Mouse (Mus musculus) hindbrain, embryonic 15.5 days (tissue): Measurements from ENCODE around the gene Fyco1. TPM values are rescaled to one million over a fixed set of nuclear protein-coding genes. Genes with fewer than 3 reads are reported as not detected.
"Not testable (repeated sequence)": the region's sequence is repeated elsewhere in the genome, so short reads cannot be mapped to it uniquely, and the experiment has no call there.

ENCODE experiments used
- ATAC-seq: fragments of 200-750 bp; cut with Nextera tagmentation; 2 replicates; pipeline ENCODE4 v1.8.0; 2017; ENCODE audit warnings: low read depth, moderate number of reproducible peaks, moderate TSS enrichment; ENCODE audit not compliant: low FRiP score
- H3K27ac ChIP-seq: fragments of 300-500 bp; sonication (generic); replicated peaks from 2 replicates; pipeline ENCODE4 v1.5.1; 2015; ENCODE audit warnings: mild to moderate bottlenecking, inconsistent platforms
- H3K27me3 ChIP-seq: fragments of 300-500 bp; sonication (generic); 2 replicates; pipeline ENCODE4 v1.6.1; 2015; ENCODE audit warnings: control low read depth, inconsistent platforms
- H3K36me3 ChIP-seq: fragments of 300-500 bp; sonication (generic); 2 replicates; pipeline ENCODE4 v1.6.1; 2015; ENCODE audit warnings: control low read depth, inconsistent platforms
- H3K4me1 ChIP-seq: fragments of 300-500 bp; sonication (generic); replicated peaks from 2 replicates; pipeline ENCODE4 v1.6.1; 2015; ENCODE audit warnings: control low read depth, inconsistent platforms
- H3K4me2 ChIP-seq: fragments of 300-500 bp; sonication (generic); 2 replicates; pipeline ENCODE4 v1.6.1; 2015; ENCODE audit warnings: moderate library complexity, mild to moderate bottlenecking, inconsistent platforms
- H3K4me3 ChIP-seq: fragments of 300-500 bp; sonication (generic); 2 replicates; pipeline ENCODE4 v1.5.1; 2015; ENCODE audit warnings: mild to moderate bottlenecking, inconsistent platforms
- H3K9ac ChIP-seq: fragments of 300-500 bp; sonication (generic); 2 replicates; pipeline ENCODE4 v1.6.1; 2015; ENCODE audit warnings: inconsistent platforms
- H3K9me3 ChIP-seq: fragments of 300-500 bp; sonication (generic); 2 replicates; pipeline ENCODE4 v1.6.1; 2016; ENCODE audit warnings: control low read depth, inconsistent platforms
- WGBS: fragments of 180-500 bp; shearing (Covaris S2); methylation state at CpG from one replicate; pipeline ENCODE4 v1.1.7; 2015; 5-methylcytosine and 5-hydroxymethylcytosine counted together
- polyA plus RNA-seq: library from polyadenylated mRNA; unstranded; fragments of >200 nt; fragmentation: Nextera tagmentation; extraction: Ambion mirVana; gene quantifications from 2 replicates; pipeline ENCODE4 v1.2.1, GENCODE M21; 2015

The Fyco1 gene
- polyA plus RNA-seq, 1 experiment from 2014 or later = 14.6 TPM

DNA sequence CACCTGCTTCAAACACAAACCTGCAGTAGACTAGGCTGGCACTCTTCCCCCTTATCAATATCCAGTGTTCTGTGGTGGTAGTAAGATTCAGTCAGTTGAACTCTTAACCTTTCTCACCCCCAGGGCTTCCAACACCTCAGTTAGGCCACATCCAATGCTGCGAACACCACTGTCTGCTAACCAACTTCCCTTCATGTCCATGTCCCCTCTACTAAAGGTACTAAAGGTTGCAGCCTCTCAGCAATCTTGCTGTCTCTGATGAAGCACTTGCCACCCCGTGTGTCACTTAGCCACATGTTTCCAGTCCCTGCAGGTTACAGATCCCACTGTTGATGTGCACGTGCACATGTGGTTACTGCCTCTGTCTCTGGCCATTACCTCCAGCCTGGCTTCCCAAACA is 87.9 kb downstream of the Fyco1 start:
- no peaks in the 10 kb centered on the region for H3K27me3 ChIP-seq
- no peak overlapping the region for H3K27ac ChIP-seq
- 89% methylated on average over 3 of the region's 3 CpGs for WGBS
- H3K4me3 ChIP-seq = no peak overlapping the region
- H3K9me3 ChIP-seq = no peaks in the 10 kb centered on the region
- H3K36me3 ChIP-seq = no peaks in the 10 kb centered on the region
- ATAC-seq = no peak
- H3K4me1 ChIP-seq = no peaks in the 10 kb centered on the region
- H3K4me2 ChIP-seq = no peak overlapping the region
- no peak overlapping the region for H3K9ac ChIP-seq

DNA sequence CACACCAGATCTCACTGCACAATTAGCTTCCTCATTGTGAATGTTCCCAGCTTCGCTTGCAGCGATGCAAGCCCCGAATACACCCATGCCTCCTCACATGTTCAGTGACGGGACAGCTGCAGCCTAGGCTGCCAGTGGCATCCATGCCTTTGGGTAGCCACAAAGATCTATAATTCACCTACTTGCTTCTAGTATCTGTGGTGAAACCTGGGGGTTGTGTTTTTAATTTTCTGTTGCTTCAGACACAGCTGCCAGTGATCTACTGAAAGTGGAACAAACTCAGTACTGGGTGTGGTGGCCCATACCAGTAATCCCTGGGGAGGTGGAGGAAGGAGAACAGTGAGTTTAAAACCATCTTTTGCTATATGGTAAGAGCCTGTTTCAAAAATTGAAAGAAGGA is 88.8 kb downstream of the Fyco1 start:
- Histone ChIP-seq H3K4me1 (no peaks in the 10 kb centered on the region), H3K36me3 (no peaks in the 10 kb centered on the region), H3K27ac (no peak overlapping the region), H3K4me2 (no peak overlapping the region), H3K4me3 (no peak overlapping the region), H3K9me3 (no peaks in the 10 kb centered on the region), H3K27me3 (no peaks in the 10 kb centered on the region), H3K9ac (no peak overlapping the region)
- 87% methylated on average over 4 of the region's 4 CpGs for WGBS
- no peak for ATAC-seq

DNA sequence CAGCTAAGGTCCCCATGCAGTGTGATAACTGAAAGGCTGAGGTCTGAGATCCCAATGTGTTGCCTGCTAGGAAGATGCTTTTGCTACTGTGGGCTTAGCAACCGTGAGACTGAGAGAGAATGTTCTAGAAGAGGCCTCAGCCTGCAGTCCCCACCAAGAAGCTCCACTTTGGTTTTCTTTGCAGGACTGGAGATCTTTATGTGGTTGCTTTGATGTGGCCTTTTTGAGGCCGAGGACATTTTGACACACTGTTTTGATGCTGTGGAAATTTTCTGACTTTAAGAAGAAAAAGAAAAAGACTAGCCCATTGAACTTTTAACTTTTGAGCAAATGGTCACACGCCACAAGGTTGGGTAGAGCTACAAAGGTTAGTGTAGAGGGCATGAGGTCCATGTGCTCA is 90.9 kb downstream of the Fyco1 start:
- H3K9ac ChIP-seq = no peak overlapping the region
- no peak overlapping the region for H3K4me3 ChIP-seq
- ATAC-seq = no peak
- no peaks in the 10 kb centered on the region for H3K27me3 ChIP-seq
- no peak overlapping the region for H3K27ac ChIP-seq
- H3K36me3 ChIP-seq = no peaks in the 10 kb centered on the region
- WGBS = 87% methylated on average over 3 of the region's 3 CpGs
- H3K4me2 ChIP-seq = no peak overlapping the region
- H3K4me1 ChIP-seq = no peaks in the 10 kb centered on the region
- H3K9me3 ChIP-seq = no peaks in the 10 kb centered on the region

DNA sequence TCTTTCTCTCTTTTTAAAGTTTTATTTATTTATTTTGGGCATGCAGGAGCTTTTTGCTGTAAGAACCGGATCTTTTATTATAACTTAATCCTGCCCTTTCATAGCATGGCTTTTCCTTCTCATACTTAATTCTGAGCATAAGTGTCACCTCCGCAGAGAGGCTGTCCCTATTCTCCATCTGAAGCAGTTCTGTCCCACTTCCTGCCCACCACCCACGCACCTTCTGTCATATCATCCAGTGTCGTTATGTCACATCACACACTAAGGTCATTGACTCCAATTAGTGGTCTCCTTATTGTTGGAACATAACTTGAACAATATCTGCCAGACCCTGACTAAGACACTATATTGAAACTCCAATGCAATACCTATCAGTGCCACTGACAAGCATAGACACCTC is 93.1 kb downstream of the Fyco1 start:
- ATAC-seq = no peak
- 84% methylated on average over 4 of the region's 4 CpGs for WGBS

DNA sequence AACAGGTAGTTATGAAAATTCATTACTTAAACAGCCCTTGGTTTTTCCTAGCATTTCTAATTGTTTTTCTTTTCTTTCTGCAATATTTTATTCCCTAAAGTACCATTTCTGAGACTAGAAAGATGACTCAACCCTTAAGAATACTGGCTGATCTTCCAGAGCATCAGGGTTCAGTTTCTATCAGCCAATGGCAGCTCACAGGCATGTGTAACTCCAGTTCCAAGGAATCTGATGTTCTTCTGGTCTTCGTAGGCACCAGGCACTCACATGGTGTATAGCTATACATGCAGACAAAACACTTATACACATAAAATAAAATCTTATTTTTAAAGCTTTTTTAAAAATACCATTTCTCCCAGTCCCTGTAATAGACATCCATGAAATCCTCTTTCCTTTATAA is 93.5 kb downstream of the Fyco1 start:
- no peak overlapping the region for H3K9ac ChIP-seq
- no peaks in the 10 kb centered on the region for H3K4me1 ChIP-seq
- H3K4me3 ChIP-seq = no peak overlapping the region
- no peak overlapping the region for H3K27ac ChIP-seq
- no peaks in the 10 kb centered on the region for H3K36me3 ChIP-seq
- no peak overlapping the region for H3K4me2 ChIP-seq
- H3K9me3 ChIP-seq = no peaks in the 10 kb centered on the region
- WGBS = 87% methylated on average over 1 of the region's 1 CpGs
- ATAC-seq = no peak
- H3K27me3 ChIP-seq = no peaks in the 10 kb centered on the region

More for the DNA sequence above, 93.1 kb downstream of the Fyco1 start:
- no peak overlapping the region for H3K27ac ChIP-seq
- no peaks in the 10 kb centered on the region for H3K4me1 ChIP-seq
- H3K9ac ChIP-seq = no peak overlapping the region
- no peaks in the 10 kb centered on the region for H3K27me3 ChIP-seq
- no peaks in the 10 kb centered on the region for H3K36me3 ChIP-seq
- H3K4me3 ChIP-seq = no peak overlapping the region
- H3K4me2 ChIP-seq = no peak overlapping the region
- H3K9me3 ChIP-seq = no peaks in the 10 kb centered on the region

DNA sequence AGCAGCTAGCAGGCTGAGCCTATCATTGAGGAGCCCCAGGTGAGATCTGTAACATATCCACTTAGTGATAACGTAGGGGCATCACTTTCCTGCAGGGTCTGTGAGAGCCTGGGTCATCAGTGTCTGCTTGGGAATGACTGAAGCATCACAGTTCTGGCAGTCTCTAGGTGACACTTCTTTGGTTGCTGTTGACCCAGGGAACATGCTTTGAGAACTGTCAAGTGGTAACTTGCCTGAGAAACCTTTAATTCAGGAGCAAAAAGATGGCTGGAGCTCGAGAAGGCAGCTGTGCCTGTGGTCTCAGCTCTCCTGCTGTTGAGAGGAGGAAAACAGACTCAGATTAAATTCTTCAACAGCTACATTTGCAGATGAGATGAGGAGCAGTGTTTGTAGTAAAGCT is 94.4 kb downstream of the Fyco1 start:
- Histone ChIP-seq H3K36me3 (no peaks in the 10 kb centered on the region), H3K4me1 (no peaks in the 10 kb centered on the region), H3K4me3 (no peak overlapping the region), H3K4me2 (no peak overlapping the region), H3K27ac (no peak overlapping the region), H3K9ac (no peak overlapping the region), H3K9me3 (no peaks in the 10 kb centered on the region), H3K27me3 (no peaks in the 10 kb centered on the region)
- no peak for ATAC-seq
- 68% methylated on average over 2 of the region's 2 CpGs for WGBS

DNA sequence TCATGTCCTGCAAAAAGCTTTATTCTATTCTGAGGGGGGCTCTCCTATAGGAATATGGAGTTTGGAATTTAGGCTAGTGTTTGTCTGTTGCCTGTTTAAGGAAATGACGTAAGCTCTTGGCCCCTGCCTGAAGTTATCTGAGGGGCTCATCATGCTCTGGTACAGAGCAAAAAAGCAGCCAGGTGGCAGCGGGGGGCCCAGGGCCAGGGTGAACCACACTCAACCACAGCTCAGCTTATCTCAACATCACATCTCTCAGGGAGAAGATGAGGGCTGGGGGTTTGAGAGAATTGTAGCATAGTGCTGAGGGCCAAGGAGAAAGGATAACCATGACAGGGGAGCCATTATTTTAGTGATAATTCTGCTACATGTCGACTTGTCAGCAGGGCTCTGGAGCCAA is 94.9 kb downstream of the Fyco1 start:
- no peaks in the 10 kb centered on the region for H3K4me1 ChIP-seq
- ATAC-seq = no peak
- H3K36me3 ChIP-seq = no peaks in the 10 kb centered on the region
- no peak overlapping the region for H3K4me2 ChIP-seq
- no peak overlapping the region for H3K4me3 ChIP-seq
- H3K27me3 ChIP-seq = no peaks in the 10 kb centered on the region
- 94% methylated on average over 3 of the region's 3 CpGs for WGBS
- no peaks in the 10 kb centered on the region for H3K9me3 ChIP-seq
- H3K9ac ChIP-seq = no peak overlapping the region
- no peak overlapping the region for H3K27ac ChIP-seq

DNA sequence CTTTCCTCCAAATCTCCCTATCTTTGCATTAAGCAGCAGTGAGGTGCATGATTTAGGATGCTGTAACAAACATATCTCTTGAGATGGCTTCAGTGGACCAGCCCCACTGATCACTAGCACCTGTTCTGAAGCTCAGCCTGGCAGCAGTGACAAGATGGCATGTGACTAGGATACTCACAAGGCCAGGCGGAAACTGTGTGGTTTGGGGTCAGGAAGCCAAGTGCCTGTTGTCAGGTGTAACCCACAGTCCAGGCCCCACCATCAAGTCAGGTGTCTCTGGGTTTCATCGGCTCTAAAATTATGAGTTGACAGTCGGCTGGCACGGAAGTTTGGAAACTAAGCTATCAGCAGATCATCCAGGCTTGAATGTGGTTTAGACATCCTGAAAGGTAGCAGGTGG is 97.4 kb downstream of the Fyco1 start:
- Histone ChIP-seq H3K27ac (no peak overlapping the region), H3K9me3 (no peaks in the 10 kb centered on the region), H3K4me1 (no peaks in the 10 kb centered on the region), H3K4me2 (no peak overlapping the region), H3K36me3 (no peaks in the 10 kb centered on the region), H3K27me3 (no peaks in the 10 kb centered on the region), H3K4me3 (no peak overlapping the region), H3K9ac (no peak overlapping the region)
- no peak for ATAC-seq
- WGBS = 95% methylated on average over 4 of the region's 4 CpGs

DNA sequence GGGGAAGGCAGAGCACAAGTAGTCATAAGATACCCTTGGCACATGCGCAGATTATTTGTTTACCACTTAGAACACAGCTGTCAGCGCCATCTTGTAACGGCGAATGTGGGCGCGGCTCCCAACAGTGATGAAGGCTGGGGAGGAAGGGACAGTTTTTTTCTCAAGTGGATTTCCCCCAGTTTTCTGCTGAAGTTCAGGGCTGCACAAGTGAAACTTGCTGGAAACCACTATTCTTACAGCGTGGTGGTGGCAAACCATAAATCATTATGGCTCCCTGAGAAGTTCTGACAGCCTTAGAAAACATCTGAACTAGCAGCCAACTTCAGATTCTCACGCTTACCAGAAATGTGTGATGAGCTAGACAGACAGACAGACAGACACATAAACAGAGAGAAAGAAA is 102.0 kb downstream of the Fyco1 start:
- not testable (repeated sequence) for H3K4me3 ChIP-seq, H3K27ac ChIP-seq, H3K4me1 ChIP-seq, H3K36me3 ChIP-seq, ATAC-seq, H3K27me3 ChIP-seq, H3K4me2 ChIP-seq, H3K9ac ChIP-seq, H3K9me3 ChIP-seq
- WGBS = 91% methylated on average over 8 of the region's 8 CpGs

DNA sequence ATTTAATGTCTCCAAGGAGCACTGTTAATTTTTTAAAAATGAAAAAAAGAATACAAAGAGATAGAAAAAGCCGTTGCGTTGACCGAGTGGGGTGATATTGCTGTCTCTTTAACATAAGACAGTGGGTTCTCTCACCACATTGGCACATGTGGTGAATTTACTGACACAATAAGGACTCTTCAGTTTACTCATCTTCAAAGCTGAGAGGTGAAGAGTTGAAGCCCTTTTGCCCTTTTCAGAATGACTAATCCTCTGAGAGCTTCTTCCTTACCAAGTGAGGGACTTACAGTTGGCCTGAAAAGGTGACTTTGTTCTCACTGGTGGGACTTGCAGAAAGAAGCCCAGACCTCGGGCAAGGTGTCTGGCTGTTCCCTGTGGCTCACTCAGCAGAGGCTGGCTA is 110.9 kb downstream of the Fyco1 start:
- no peak for ATAC-seq
- no peaks in the 10 kb centered on the region for H3K4me1 ChIP-seq
- H3K9ac ChIP-seq = no peak overlapping the region
- H3K9me3 ChIP-seq = no peaks in the 10 kb centered on the region
- no peaks in the 10 kb centered on the region for H3K27me3 ChIP-seq
- no peak overlapping the region for H3K4me3 ChIP-seq
- H3K36me3 ChIP-seq = no peaks in the 10 kb centered on the region
- WGBS = 89% methylated on average over 4 of the region's 4 CpGs
- H3K4me2 ChIP-seq = no peak overlapping the region
- H3K27ac ChIP-seq = no peak overlapping the region

Other genes starting within 250 kb of the Fyco1 start
- gene Slc6a20b, start 219.3 kb downstream of the Fyco1 start, polyA plus RNA-seq = 0.37 and 0.51 TPM in 2 replicates
- gene Ccr9, start 173.5 kb downstream of the Fyco1 start, polyA plus RNA-seq = 0.25 and 0.49 TPM in 2 replicates
- gene Slc6a20a, start 173.0 kb downstream of the Fyco1 start, polyA plus RNA-seq = 10.7 and 13.8 TPM in 2 replicates
- gene Lztfl1, start 134.2 kb downstream of the Fyco1 start, polyA plus RNA-seq = 44.2 and 52.0 TPM in 2 replicates
- gene Cxcr6, start 45.4 kb downstream of the Fyco1 start, polyA plus RNA-seq = 0.24 and 0.25 TPM in 2 replicates
- gene Xcr1, start 10.1 kb upstream of the Fyco1 start, polyA plus RNA-seq = 0.05 TPM in 1 of 2 replicates, not detected in the other
- 1.2 and 1.3 TPM in 2 replicates for gene Ccr1, start 116.8 kb upstream of the Fyco1 start, polyA plus RNA-seq
- not detected in 2 replicates for gene Ccr1l1, start 126.5 kb upstream of the Fyco1 start, polyA plus RNA-seq
- 0.04 TPM in 1 of 2 replicates, not detected in the other for gene Ccr3, start 170.1 kb upstream of the Fyco1 start, polyA plus RNA-seq